In genomic region chr1:166255091-166255490, GRCm38 (mm10) we compare ENCODE assay signal across 12 mouse cellular contexts. TPM values are rescaled to one million over a fixed set of nuclear protein-coding genes. Genes with fewer than 3 reads are reported as not detected.
DNase-seq lines count a peak whose midpoint lies in the region; ATAC-seq and TF ChIP-seq lines count a peak whose summit lies in the region.
"Had no signal": no experiment of that assay in that cellular context is flagged by ENCODE, and none has a peak within 500 bp of the region (broad histone marks: within the 10 kb centered on the region; RNA-seq: fewer than 3 reads in every experiment).

No protein-coding gene starts in this region.

- TF ChIP-seq EP300 in stomach, postnatal 0 days (optimal IDR thresholded peaks at IDR 0.05), result no peak

- no peak overlapping the region for H3K9ac ChIP-seq in heart, embryonic 12.5 days
- H3K9ac ChIP-seq in stomach, embryonic 15.5 days, result no peak overlapping the region
- H3K9ac ChIP-seq in stomach, postnatal 0 days (ENCODE audit: low read length), result no peak overlapping the region
- peak overlapping the region; percentile 73 for H3K9ac ChIP-seq in midbrain, embryonic 11.5 days (ENCODE audit: low read length)

- H3K27me3 ChIP-seq in heart, embryonic 12.5 days (replicated peaks), result peaks cover 64% of the 10 kb centered on the region
- peaks cover 28% of the 10 kb centered on the region; the same call in 1 of the 2 replicates for H3K27me3 ChIP-seq in stomach, embryonic 15.5 days (replicated peaks)
- H3K27me3 ChIP-seq in stomach, postnatal 0 days (ENCODE audit: control insufficient read depth, insufficient read depth, low read length), result peaks cover 2% of the 10 kb centered on the region; the same call in 1 of the 2 replicates
- H3K27me3 ChIP-seq in midbrain, embryonic 11.5 days (ENCODE audit: control insufficient read depth, insufficient read depth, low read length), result no peaks in the 10 kb centered on the region

- no peak for TF ChIP-seq CTCF in stomach, postnatal 0 days (IDR thresholded peaks at IDR 0.05; ENCODE audit: low read depth)

- ATAC-seq in heart, embryonic 12.5 days (ENCODE audit: insufficient number of reproducible peaks, low FRiP score), result no peak
- no peak for ATAC-seq in stomach, embryonic 15.5 days (ENCODE audit: insufficient read depth, low FRiP score, low read depth)
- no peak for ATAC-seq in stomach, postnatal 0 days (ENCODE audit: low FRiP score, low TSS enrichment)
- ATAC-seq in midbrain, embryonic 11.5 days (ENCODE audit: low FRiP score), result no peak

- no peaks in the 10 kb centered on the region for H3K36me3 ChIP-seq in heart, embryonic 12.5 days
- H3K36me3 ChIP-seq in stomach, embryonic 15.5 days, result no peaks in the 10 kb centered on the region
- H3K36me3 ChIP-seq in stomach, postnatal 0 days (ENCODE audit: control insufficient read depth, insufficient read depth, low read length), result no peaks in the 10 kb centered on the region
- no peaks in the 10 kb centered on the region for H3K36me3 ChIP-seq in midbrain, embryonic 11.5 days (ENCODE audit: control insufficient read depth, insufficient read depth, low read length)

- no peak for DNase-seq in heart, postnatal 36 days
- no peak for DNase-seq in stomach, postnatal 0 days (ENCODE audit: low spot score)
- DNase-seq in midbrain, embryonic 11.5 days (ENCODE audit: low spot score, missing footprints), result peak; percentile 90
- no peak for DNase-seq in urinary bladder, postnatal 36 days (ENCODE audit: low spot score in 2 of 2)
- DNase-seq in left cerebral cortex, postnatal 10 days (ENCODE audit: extremely low spot score in 1 of 2, low spot score in 2 of 2), result no peak
- no peak for DNase-seq in layer of hippocampus, postnatal 14 days (ENCODE audit: low spot score in 2 of 2)
- DNase-seq: cerebellum, postnatal 10 days had no signal

- intact Hi-C loops in heart, postnatal 36 days (cut with DNase I), result no loop called here
- intact Hi-C loops in left cerebral cortex, postnatal 10 days (cut with DNase I), result loop anchor here (2.0 to 5.0 kb wide), 4 partner anchors 47 to 107 kb away; no protein-coding TSS in a partner anchor

- no peak overlapping the region for H3K27ac ChIP-seq in heart, embryonic 12.5 days (ENCODE audit: poor library complexity, severe bottlenecking)
- no peak overlapping the region for H3K27ac ChIP-seq in stomach, embryonic 15.5 days
- H3K27ac ChIP-seq in stomach, postnatal 0 days (replicated peaks), result no peak overlapping the region
- H3K27ac ChIP-seq in midbrain, embryonic 11.5 days (ENCODE audit: low read depth, low read length), result peak overlapping the region; percentile 64
- H3K27ac ChIP-seq: macrophage had no signal

- WGBS in heart, embryonic 12.5 days, result 32% methylated on average over 8 of the region's 8 CpGs
- 53% methylated on average over 8 of the region's 8 CpGs for WGBS in stomach, embryonic 15.5 days
- 60% methylated on average over 8 of the region's 8 CpGs for WGBS in stomach, postnatal 0 days
- WGBS in midbrain, embryonic 11.5 days, result 11% methylated on average over 8 of the region's 8 CpGs

- no peaks in the 10 kb centered on the region for H3K9me3 ChIP-seq in heart, embryonic 12.5 days (replicated peaks)
- no peaks in the 10 kb centered on the region for H3K9me3 ChIP-seq in stomach, embryonic 15.5 days
- H3K9me3 ChIP-seq in stomach, postnatal 0 days (ENCODE audit: control insufficient read depth, low read length), result no peaks in the 10 kb centered on the region
- H3K9me3 ChIP-seq in midbrain, embryonic 11.5 days (ENCODE audit: control insufficient read depth, low read length), result no peaks in the 10 kb centered on the region

- H3K4me3 ChIP-seq in heart, embryonic 12.5 days, result peak overlapping the region; percentile 65; the same call in 1 of the 2 replicates
- H3K4me3 ChIP-seq in stomach, embryonic 15.5 days (replicated peaks), result no peak overlapping the region
- no peak overlapping the region for H3K4me3 ChIP-seq in stomach, postnatal 0 days (ENCODE audit: low read depth, low read length)
- H3K4me3 ChIP-seq in midbrain, embryonic 11.5 days (ENCODE audit: low read depth, low read length), result peak overlapping the region; percentile 51

- H3K4me1 ChIP-seq in heart, embryonic 12.5 days (replicated peaks), result peaks cover 21% of the 10 kb centered on the region; the same call in 1 of the 2 replicates
- H3K4me1 ChIP-seq in stomach, embryonic 15.5 days, result peaks cover 4% of the 10 kb centered on the region; the same call in 1 of the 2 replicates
- 0 out of 2 replicates have a peak, but pooled peaks cover 2% of the 10 kb centered on the region for H3K4me1 ChIP-seq in stomach, postnatal 0 days (replicated peaks; ENCODE audit: control insufficient read depth, insufficient read depth)
- peaks cover 21% of the 10 kb centered on the region for H3K4me1 ChIP-seq in midbrain, embryonic 11.5 days (ENCODE audit: control insufficient read depth, insufficient read depth, low read length)

- H3K4me2 ChIP-seq in heart, embryonic 12.5 days, result peak overlapping the region; percentile 94
- peak overlapping the region; percentile 98; the same call in 1 of the 2 replicates for H3K4me2 ChIP-seq in stomach, embryonic 15.5 days
- no peak overlapping the region for H3K4me2 ChIP-seq in stomach, postnatal 0 days (replicated peaks; ENCODE audit: low read depth)
- peak overlapping the region; percentile 67 for H3K4me2 ChIP-seq in midbrain, embryonic 11.5 days

RNA-seq across cellular contexts. Expression of gene Ildr2, which starts 1.2 kb away (rescaled TPM):
- 2.1 and 2.2 TPM in 2 replicates for polyA plus RNA-seq in heart, embryonic 12.5 days (2016; fragmentation: Nextera tagmentation; extraction: Ambion mirVana)
- total RNA-seq in heart, postnatal 36 days (2021), result 1 to 10 TPM; 2.5 to 4.5 TPM
- 1.3 and 1.5 TPM in 2 replicates for polyA plus RNA-seq in stomach, embryonic 15.5 days (2015; fragmentation: Nextera tagmentation; extraction: Ambion mirVana)
- polyA plus RNA-seq in stomach, postnatal 0 days (2015; fragmentation: Nextera tagmentation; extraction: Ambion mirVana), result 0.50 and 0.64 TPM in 2 replicates
- polyA plus RNA-seq in midbrain, embryonic 11.5 days (2014; fragmentation: Nextera tagmentation; extraction: Ambion mirVana), result 12.2 and 12.8 TPM in 2 replicates
- total RNA-seq in left cerebral cortex, postnatal 10 days (2021), result 100 to 1,000 TPM; 147 to 154 TPM
- total RNA-seq in layer of hippocampus, postnatal 14 days (2021), result 10 to 100 TPM; 83.5 to 92.3 TPM
- polyA plus RNA-seq: macrophage had no signal

RNA-seq across cellular contexts. Expression of gene Mael, which starts 16.5 kb away (rescaled TPM):
- not detected in 2 replicates for polyA plus RNA-seq in heart, embryonic 12.5 days (2016; fragmentation: Nextera tagmentation; extraction: Ambion mirVana)
- not detected for total RNA-seq in heart, postnatal 36 days (2021)
- polyA plus RNA-seq in stomach, embryonic 15.5 days (2015; fragmentation: Nextera tagmentation; extraction: Ambion mirVana), result not detected in 2 replicates
- not detected in 2 replicates for polyA plus RNA-seq in stomach, postnatal 0 days (2015; fragmentation: Nextera tagmentation; extraction: Ambion mirVana)
- 0.08 TPM in 1 of 2 replicates, not detected in the other for polyA plus RNA-seq in midbrain, embryonic 11.5 days (2014; fragmentation: Nextera tagmentation; extraction: Ambion mirVana)
- under 1 TPM in 1 of 2 experiments, not detected in 1; 0.43 TPM for total RNA-seq in left cerebral cortex, postnatal 10 days (2021)
- total RNA-seq in layer of hippocampus, postnatal 14 days (2021), result not detected
- total RNA-seq: adrenal gland, postnatal 36 days had no signal
- polyA plus RNA-seq: intestine, postnatal 0 days; macrophage had no signal

Comparison
In these comparisons a context has a peak if more than half of its experiments do, and no peak if none do; other contexts are left out.
1. H3K4me3 ChIP-seq: peak in heart, embryonic 12.5 days (single experiment) and midbrain, embryonic 11.5 days (single experiment); none in stomach, embryonic 15.5 days (single experiment) and stomach, postnatal 0 days (single experiment).